Mouse (Mus musculus) heart, postnatal 36 days (tissue): ENCODE results near the gene Btbd9. TPM values are rescaled to one million over a fixed set of nuclear protein-coding genes. Genes with fewer than 3 reads are reported as not detected.

Experiments used
- DNase-seq, 2 experiments: peaks; one replicate each; pipeline ENCODE4 v3.0.0; 2021 to 2022
- intact Hi-C: fragments of 180-260 bp; cut with DNase I; formaldehyde crosslinking; loops from one replicate; pipeline ENCODE4 v1.15.1; 2025
- total RNA-seq, 2 experiments: library from RNA; stranded (reverse); gene quantifications; 2 replicates each; pipeline ENCODE4 v1.2.3; 2021

The Btbd9 gene
- total RNA-seq, 2 experiments from 2014 or later, result 17.0 to 17.4 TPM

DNA sequence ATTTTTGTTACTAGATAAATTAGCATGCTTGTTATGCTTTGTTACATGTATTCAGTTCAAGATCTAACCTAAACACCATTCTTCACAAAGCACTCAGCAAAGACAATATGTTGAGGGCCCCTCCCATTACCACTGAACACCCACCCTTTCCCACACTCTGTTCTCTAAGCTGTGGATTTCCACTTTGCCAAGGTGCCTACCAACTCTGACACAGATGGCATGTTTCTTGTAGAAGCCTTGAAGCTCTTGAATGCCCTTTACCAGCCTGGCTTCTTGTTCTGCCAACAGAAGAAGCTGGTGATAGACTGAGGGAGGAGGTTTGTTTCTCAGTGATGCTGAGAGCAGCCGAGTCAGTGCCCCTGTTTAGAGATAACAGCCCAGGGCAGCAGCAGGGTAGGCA, 256.0 kb downstream of the Btbd9 start:
- intact Hi-C loops, result no loop called here
- no peak for DNase-seq

- DNase-seq, result no peak
- intact Hi-C loops, result no loop called here
These were observed 263.6 kb downstream of the Btbd9 start for GRCm38 (mm10) chr17:30312688-30313087.

DNA sequence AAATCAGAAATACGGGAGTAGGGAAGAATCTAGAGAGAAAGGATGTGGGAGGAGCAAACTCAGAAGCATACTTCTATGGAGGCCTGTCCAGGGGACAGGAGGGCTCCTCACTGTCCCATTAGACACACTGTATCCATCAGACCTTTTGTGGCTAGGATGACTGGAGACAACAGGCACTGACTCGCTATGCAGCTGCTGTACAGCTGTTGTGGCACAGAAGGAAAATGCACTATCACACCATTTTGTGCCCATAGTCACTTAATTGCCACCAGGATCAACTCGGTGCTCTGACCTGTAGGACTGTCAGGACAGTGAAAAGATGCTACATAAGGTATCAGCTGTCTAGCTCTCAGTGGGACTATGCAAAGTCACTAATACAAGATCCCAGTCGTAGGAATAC, 266.7 kb downstream of the Btbd9 start:
- intact Hi-C loops, result no loop called here
- DNase-seq, result no peak

DNA sequence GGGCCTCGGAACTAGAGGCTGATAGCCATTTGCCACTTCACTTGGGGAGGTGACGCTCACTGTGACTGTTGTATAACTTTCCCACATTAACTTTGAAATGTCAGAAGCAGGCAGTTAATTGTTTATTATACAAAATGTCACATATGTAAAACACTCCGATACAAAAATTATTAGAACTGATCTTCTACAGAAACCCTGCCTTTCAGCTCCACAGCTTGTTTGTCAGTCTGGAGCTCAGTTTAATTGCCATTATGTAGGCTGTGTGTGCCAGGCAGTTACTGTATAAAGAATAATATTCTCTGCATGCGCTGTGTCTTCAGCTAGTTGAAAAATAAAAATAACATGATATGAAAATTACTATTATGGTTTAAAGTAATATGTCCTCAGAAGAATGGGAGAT, 267.4 kb downstream of the Btbd9 start:
- intact Hi-C loops, result no loop called here
- no peak for DNase-seq

GRCm38 (mm10) chr17:30308317-30308716, 268.0 kb downstream of the Btbd9 start:
- intact Hi-C loops, result no loop called here
- DNase-seq, result no peak

GRCm38 (mm10) chr17:30307168-30307567, 269.1 kb downstream of the Btbd9 start:
- intact Hi-C loops, result no loop called here
- no peak for DNase-seq

DNA sequence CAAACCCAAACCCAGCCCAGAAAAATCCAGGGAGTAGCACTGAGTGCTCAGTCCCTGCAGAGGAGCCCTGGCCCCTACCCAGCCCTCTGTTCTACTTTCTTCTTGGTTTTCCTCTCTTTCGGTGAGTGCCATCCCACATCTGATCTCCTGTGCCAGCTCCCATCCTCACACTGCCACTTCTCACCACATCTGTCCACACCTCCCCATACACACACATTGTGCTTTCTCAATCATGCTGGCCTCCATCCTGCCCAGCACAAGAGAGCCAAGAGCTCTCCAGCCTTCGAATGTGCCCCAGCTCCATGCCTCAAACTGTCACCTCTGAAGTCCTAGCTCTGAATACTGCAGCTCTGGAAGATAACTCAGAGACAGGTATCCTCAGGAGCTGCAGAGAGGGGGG, 271.5 kb downstream of the Btbd9 start:
- DNase-seq, result no peak
- intact Hi-C loops, result no loop called here

- intact Hi-C loops, result no loop called here
- no peak for DNase-seq
These were observed 274.9 kb downstream of the Btbd9 start for GRCm38 (mm10) chr17:30301338-30301737.

- intact Hi-C loops, result no loop called here
These were observed 278.9 kb downstream of the Btbd9 start for GRCm38 (mm10) chr17:30297432-30297831.

GRCm38 (mm10) chr17:30296069-30296468, 280.2 kb downstream of the Btbd9 start:
- intact Hi-C loops, result no loop called here
- no peak for DNase-seq

More at GRCm38 (mm10) chr17:30297432-30297831, 278.9 kb downstream of the Btbd9 start:
- DNase-seq, result no peak

DNA sequence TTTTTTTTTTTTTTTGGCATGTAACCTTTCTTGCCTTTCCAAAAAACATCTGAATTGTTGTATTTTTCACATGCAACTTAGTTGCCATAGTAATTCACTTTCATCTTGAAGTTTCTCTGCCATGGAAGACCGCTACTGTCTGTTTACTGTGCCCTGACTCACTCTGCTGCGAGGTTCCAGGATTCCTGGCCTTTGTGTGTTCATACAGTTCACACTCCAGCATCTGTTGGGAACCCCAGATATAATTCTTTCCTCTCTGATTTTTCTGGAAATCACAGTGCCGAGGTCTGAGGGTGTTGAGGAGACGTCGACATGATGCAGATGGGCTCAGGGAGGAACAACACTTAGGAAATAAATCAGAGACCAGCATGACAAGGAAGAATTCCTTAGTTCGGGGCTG, 283.6 kb downstream of the Btbd9 start:
- intact Hi-C loops, result no loop called here
- DNase-seq, result no peak

GRCm38 (mm10) chr17:30285641-30286040, 290.6 kb downstream of the Btbd9 start:
- intact Hi-C loops, result no loop called here
- no peak for DNase-seq

GRCm38 (mm10) chr17:30283460-30284050, 292.7 kb downstream of the Btbd9 start:
- no peak for DNase-seq
- intact Hi-C loops, result no loop called here

- intact Hi-C loops, result no loop called here
- no peak for DNase-seq
These were observed 293.3 kb downstream of the Btbd9 start for GRCm38 (mm10) chr17:30283001-30283400.

DNA sequence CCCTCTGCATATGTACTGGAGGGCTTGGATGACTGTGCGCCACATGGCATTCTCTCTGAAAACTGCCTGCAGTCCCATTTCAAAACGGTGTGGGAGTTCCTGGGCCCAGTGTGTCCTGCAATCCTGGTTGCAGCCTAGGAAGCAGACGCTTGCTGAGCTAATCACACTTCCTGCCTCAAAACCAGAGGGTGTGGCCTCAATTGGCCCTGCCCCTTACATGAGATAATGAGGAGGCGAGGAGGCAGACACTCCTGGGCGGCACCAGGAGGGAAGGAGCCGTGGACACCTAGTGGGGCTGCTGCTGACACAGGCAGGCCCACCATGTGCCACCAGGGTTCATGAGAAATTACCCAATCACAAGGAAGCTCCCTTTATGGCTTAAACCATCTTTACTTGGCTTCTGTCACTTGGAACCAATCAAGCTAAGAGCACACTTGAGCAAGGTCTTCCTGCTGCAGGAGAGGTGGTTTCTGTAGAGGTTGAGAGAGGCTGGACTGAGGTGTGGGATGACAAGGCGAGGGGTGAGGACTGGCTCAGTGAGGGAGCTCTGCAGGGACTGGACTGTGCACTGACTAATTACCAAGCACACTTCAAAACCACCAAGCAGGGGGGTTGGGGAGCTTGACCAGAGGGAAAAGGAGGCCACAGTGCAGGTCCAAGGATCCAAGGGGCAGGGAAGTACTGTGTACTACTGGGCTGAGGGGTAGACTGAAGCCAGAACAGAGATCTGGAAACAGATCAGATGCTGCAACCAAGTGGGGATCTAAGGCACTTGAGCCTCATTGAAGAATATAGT, 295.8 kb downstream of the Btbd9 start:
- DNase-seq, result no peak

GRCm38 (mm10) chr17:30279684-30280083, 296.6 kb downstream of the Btbd9 start:
- intact Hi-C loops, result no loop called here

More for the DNA sequence above, 295.8 kb downstream of the Btbd9 start:
- intact Hi-C loops, result no loop called here

DNA sequence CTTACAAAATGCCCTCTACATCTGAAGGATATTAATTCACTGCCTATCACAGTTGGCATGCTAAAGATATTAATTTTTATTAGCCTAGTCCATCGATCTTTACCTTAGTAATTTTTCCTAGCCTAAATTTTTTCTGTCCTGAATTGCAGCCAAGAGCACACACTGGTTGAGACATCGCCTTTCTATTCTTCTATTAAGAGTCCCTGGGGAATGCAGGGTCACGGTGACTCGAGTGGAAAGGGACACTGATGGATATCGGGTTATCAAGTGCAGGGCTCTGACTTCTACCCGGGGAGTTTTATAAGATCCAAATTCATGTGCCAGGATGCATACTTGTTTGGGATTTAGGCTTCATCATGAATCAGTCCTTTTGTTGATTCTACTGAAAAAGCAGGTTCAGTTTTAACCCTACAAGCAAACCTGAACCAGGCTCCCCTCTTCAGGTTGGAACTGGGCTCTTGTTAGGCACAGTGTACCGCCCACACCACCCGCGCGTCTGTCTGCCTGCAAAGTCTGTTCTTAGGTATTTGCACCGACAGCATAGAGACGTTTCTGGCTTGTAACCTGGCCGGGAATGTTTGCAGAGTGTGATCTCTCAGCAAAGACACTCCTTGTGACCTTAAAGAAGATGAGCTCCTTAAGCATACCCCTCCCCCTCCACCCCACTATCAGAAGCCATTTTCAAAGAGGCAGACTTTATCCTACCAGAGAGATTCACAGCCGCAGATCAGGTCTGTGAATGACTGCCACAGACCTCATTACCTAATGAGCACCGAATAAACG, 297.5 kb downstream of the Btbd9 start:
- intact Hi-C loops, result no loop called here
- DNase-seq, result no peak

More at GRCm38 (mm10) chr17:30279684-30280083, 296.6 kb downstream of the Btbd9 start:
- DNase-seq, result no peak

GRCm38 (mm10) chr17:30276477-30276876, 299.8 kb downstream of the Btbd9 start:
- intact Hi-C loops, result no loop called here

GRCm38 (mm10) chr17:30272769-30273168, 303.5 kb downstream of the Btbd9 start:
- no peak for DNase-seq
- intact Hi-C loops, result no loop called here

More at GRCm38 (mm10) chr17:30276477-30276876, 299.8 kb downstream of the Btbd9 start:
- DNase-seq, result no peak

GRCm38 (mm10) chr17:30269136-30270063, 306.9 kb downstream of the Btbd9 start:
- DNase-seq, result no peak
- intact Hi-C loops, result no loop called here
